Mouse (Mus musculus) heart, adult 2 months (tissue): ENCODE measurements around the gene Trim38.
"Not testable (repeated sequence)": the region's sequence is repeated elsewhere in the genome, so short reads cannot be mapped to it uniquely, and the experiment has no call there.

Source experiments
- CTCF ChIP-seq: fragments of 200-600 bp; IDR thresholded peaks from 2 replicates; pipeline ENCODE4 v1.8.1; 2022; ENCODE audit warnings: antibody characterized with exemption, mild to moderate bottlenecking, moderate library complexity
- POLR2A ChIP-seq: fragments of 200-500 bp; IDR thresholded peaks from 2 replicates; pipeline ENCODE4 v1.6.1; 2011; ENCODE audit warnings: mild to moderate bottlenecking, low read depth, low read length, control low read depth; ENCODE audit not compliant: insufficient read depth

DNA sequence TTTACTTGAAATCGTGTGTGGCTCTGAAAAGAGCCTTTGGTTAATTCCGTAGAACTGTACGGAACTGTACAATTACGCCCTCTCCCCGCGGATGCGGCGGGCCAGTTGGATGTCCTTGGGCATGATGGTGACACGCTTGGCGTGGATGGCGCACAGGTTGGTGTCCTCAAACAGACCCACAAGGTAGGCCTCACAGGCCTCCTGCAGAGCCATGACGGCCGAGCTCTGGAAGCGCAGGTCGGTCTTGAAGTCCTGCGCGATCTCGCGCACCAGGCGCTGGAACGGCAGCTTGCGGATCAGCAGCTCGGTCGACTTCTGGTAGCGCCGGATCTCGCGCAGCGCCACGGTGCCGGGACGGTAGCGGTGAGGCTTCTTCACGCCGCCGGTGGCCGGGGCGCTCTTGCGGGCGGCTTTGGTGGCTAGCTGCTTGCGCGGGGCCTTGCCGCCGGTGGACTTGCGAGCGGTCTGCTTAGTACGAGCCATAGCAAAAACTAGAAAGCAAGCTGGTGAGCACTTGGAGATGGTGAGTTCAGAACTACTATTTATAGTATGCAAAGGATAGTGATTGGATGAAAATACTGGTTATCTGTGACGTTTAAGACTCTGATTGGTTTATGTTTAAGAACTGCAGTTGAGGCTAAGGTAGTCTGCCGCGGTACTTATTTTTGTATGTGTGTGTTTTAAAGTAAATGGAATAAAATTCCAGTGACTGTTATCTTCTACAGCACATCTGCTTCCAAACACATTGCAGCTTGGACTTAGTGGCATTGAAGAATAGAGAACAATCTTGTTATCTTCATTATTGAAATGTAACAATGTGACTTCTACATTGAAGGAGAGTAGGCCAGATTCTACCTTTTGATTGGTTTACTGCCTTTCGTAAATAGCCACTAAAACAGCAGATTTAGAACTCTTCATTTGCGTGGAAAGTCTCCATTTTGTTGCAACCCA is 7.6 kb upstream of the Trim38 start, which contains the start of gene Hist1h3a:
- TF ChIP-seq CTCF = not testable (repeated sequence)
- peak; percentile 76 for TF ChIP-seq POLR2A
